In genomic region chr9:85413813-85414212, GRCm38 (mm10) we compare ENCODE assay signal across 15 mouse cellular contexts.
DNase-seq lines count a peak whose midpoint lies in the region; ATAC-seq and TF ChIP-seq lines count a peak whose summit lies in the region.
"Had no signal": no experiment of that assay in that cellular context is flagged by ENCODE, and none has a peak within 500 bp of the region (broad histone marks: within the 10 kb centered on the region; RNA-seq: fewer than 3 reads in every experiment).

No protein-coding gene starts in this region.

- H3K4me2 ChIP-seq in kidney, postnatal 0 days (ENCODE audit: low read length) = no peak overlapping the region
- H3K4me2 ChIP-seq in hindbrain, embryonic 13.5 days = no peak overlapping the region
- H3K4me2 ChIP-seq: liver, embryonic 13.5 days had no signal

- no peak for TF ChIP-seq CTCF in kidney, postnatal 0 days (IDR thresholded peaks at IDR 0.05; ENCODE audit: low read depth)
- TF ChIP-seq CTCF in brain, embryonic 14.5 days (IDR thresholded peaks at IDR 0.05; ENCODE audit: borderline replicate concordance, extremely low read depth, insufficient read depth, insufficient read length) = no peak

- DNase-seq in kidney, postnatal 0 days (ENCODE audit: low spot score) = peak; percentile 39
- DNase-seq in kidney, postnatal 4 days = no peak
- peak; percentile 61 for DNase-seq in CD4-positive, CD25-positive, alpha-beta regulatory T cell, adult 2 months (ENCODE audit: low read depth, low spot score)
- DNase-seq in brain, embryonic 14.5 days (ENCODE audit: low read depth) = peak; percentile 7
- peak; percentile 5 to 20 for DNase-seq in natural killer cell, adult 2 months (ENCODE audit: low spot score in 2 of 2)
- DNase-seq in thymus, postnatal 14 days = no peak
- DNase-seq: cerebellum, postnatal 14 days; heart, postnatal 14 days; kidney, adult 11 months; liver, embryonic 13.5 days; retina, postnatal 1 day; spleen, adult 18-20 months had no signal

- no peak overlapping the region for H3K4me3 ChIP-seq in kidney, postnatal 0 days (replicated peaks; ENCODE audit: low read depth, low read length)
- no peak overlapping the region for H3K4me3 ChIP-seq in hindbrain, embryonic 13.5 days
- H3K4me3 ChIP-seq: liver, embryonic 13.5 days; midbrain, embryonic 10.5 days had no signal

- H3K27ac ChIP-seq in kidney, postnatal 0 days = no peak overlapping the region
- no peak overlapping the region for H3K27ac ChIP-seq in hindbrain, embryonic 13.5 days
- H3K27ac ChIP-seq: liver, embryonic 13.5 days; midbrain, embryonic 10.5 days had no signal

- no peak for TF ChIP-seq POLR2A in brain, embryonic 14.5 days (IDR thresholded peaks at IDR 0.05; ENCODE audit: borderline replicate concordance, extremely low read depth, insufficient read depth, insufficient read length, poor library complexity, severe bottlenecking)

- no peaks in the 10 kb centered on the region; the same call in 1 of the 2 replicates for H3K4me1 ChIP-seq in kidney, postnatal 0 days (replicated peaks; ENCODE audit: insufficient read depth, low read length)
- peaks cover 8% of the 10 kb centered on the region for H3K4me1 ChIP-seq in hindbrain, embryonic 13.5 days (replicated peaks)
- H3K4me1 ChIP-seq: midbrain, embryonic 10.5 days had no signal

- no peaks in the 10 kb centered on the region for H3K36me3 ChIP-seq in kidney, postnatal 0 days (ENCODE audit: insufficient read depth, low read length)
- H3K36me3 ChIP-seq in hindbrain, embryonic 13.5 days = no peaks in the 10 kb centered on the region
- H3K36me3 ChIP-seq: liver, embryonic 13.5 days; midbrain, embryonic 10.5 days had no signal

- H3K9ac ChIP-seq in kidney, postnatal 0 days (ENCODE audit: low read depth, low read length) = no peak overlapping the region
- no peak overlapping the region for H3K9ac ChIP-seq in hindbrain, embryonic 13.5 days
- H3K9ac ChIP-seq: liver, embryonic 13.5 days had no signal

- H3K27me3 ChIP-seq in kidney, postnatal 0 days (ENCODE audit: insufficient read depth, low read length) = no peaks in the 10 kb centered on the region
- no peaks in the 10 kb centered on the region for H3K27me3 ChIP-seq in hindbrain, embryonic 13.5 days
- H3K27me3 ChIP-seq: liver, embryonic 13.5 days had no signal

- H3K9me3 ChIP-seq in kidney, postnatal 0 days (replicated peaks; ENCODE audit: low read length) = no peaks in the 10 kb centered on the region
- H3K9me3 ChIP-seq in hindbrain, embryonic 13.5 days = no peaks in the 10 kb centered on the region
- H3K9me3 ChIP-seq: liver, embryonic 13.5 days; midbrain, embryonic 10.5 days had no signal

- 4% methylated on average over 1 of the region's 1 CpGs for WGBS in kidney, postnatal 0 days
- 58% methylated on average over 1 of the region's 1 CpGs for whole genome bisulfite sequencing in hindbrain, embryonic 13.5 days

- ATAC-seq in kidney, postnatal 0 days (replicated peaks; ENCODE audit: low FRiP score, low read depth) = peak; percentile 74
- ATAC-seq in hindbrain, embryonic 13.5 days (ENCODE audit: low FRiP score) = no peak
- ATAC-seq in cerebellum, adult (ENCODE audit: insufficient number of reproducible peaks, low FRiP score, low TSS enrichment) = no peak

Comparison
In these comparisons a context has a peak if more than half of its experiments do, and no peak if none do; other contexts are left out.
1. DNase-seq: peak in kidney, postnatal 0 days (single experiment), CD4-positive, CD25-positive, alpha-beta regulatory T cell, adult 2 months (single experiment), brain, embryonic 14.5 days (single experiment) and natural killer cell, adult 2 months (2 of 2); none in kidney, postnatal 4 days (0 of 2) and thymus, postnatal 14 days (single experiment).